Mouse (Mus musculus): Measurements from ENCODE around the gene Zfp758.
"Not testable (repeated sequence)": the region's sequence is repeated elsewhere in the genome, so short reads cannot be mapped to it uniquely, and the experiment has no call there.

GRCm38 (mm10) chr17:22315247-22315646 is 46.0 kb upstream of the Zfp758 start:
- TF ChIP-seq POLR2A (IDR thresholded peaks at IDR 0.05; ENCODE audit: control insufficient read depth, low read depth, low read length); CTCF (IDR thresholded peaks at IDR 0.05; ENCODE audit: control insufficient read depth, insufficient read depth, insufficient replicate concordance, low read depth, low read length): not testable (repeated sequence)

Measured in testis, adult 2 months (tissue).